Mouse (Mus musculus): Measurements from ENCODE around the gene Gpatch8.

- TF ChIP-seq CTCF (conservative IDR thresholded peaks at IDR 0.05; ENCODE audit: insufficient read depth, insufficient read length, low read depth, low read length) (no peak), POLR2A (IDR thresholded peaks at IDR 0.05; ENCODE audit: low read depth, low read length) (no peak)
Observed at GRCm38 (mm10) chr11:102568756-102569377, 12.7 kb upstream of the Gpatch8 start.

Data from kidney, adult 2 months (tissue).